Mouse (Mus musculus) urinary bladder, postnatal 25 days (tissue): ENCODE data around the gene Lamb3.
A peak's percentile ranks its signal among the peaks of the same experiment; 100 is the strongest.

Experiments used
- DNase-seq: peaks from one replicate; pipeline ENCODE4 v3.0.0; 2022; ENCODE audit warnings: low spot score

Lamb3 gene

DNA sequence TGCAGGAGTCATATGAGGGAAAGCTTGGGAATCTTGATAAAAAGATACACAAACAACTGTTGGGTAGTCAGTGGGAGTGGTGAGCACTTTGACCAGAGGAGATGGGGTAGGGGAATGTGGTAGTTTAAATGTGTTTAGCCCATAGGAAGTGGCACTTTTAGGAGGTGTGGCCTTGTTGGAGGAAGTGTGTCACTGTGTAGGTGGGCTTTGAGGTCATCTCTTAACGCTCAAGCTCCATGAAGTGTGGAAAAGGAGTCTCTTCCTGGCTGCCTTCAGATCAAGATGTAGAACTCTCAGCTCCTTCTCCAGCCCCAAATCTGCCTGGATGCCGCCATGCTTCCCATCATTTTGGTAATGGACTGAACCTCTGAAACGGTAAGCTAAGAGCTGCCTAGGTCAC is at the start of gene Lamb3:
Gene Lamb3 (plus strand): TSS at position 197 of the 400 bp plus-strand sequence.
- DNase-seq, result no peak

DNA sequence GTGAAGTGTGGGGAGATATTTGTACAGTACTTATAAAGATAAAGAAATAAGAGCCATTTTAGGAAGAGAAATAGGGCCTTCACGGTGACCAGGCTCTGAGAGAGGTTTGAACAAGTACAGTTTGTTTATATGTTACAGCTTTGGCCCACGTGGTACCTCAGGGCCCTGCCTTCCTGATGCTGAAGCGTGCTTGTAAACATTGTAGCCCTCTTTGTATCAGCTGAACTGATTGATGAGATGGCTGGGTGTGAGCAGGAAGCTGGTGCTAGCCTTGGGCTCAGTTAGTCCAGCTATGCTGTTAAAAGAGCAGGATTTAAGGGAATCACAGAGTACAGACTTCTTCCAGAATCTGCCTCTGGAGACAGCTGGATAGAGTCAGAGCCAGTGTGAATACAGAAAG is 48.3 kb upstream of the Lamb3 start:
- DNase-seq, result no peak

DNA sequence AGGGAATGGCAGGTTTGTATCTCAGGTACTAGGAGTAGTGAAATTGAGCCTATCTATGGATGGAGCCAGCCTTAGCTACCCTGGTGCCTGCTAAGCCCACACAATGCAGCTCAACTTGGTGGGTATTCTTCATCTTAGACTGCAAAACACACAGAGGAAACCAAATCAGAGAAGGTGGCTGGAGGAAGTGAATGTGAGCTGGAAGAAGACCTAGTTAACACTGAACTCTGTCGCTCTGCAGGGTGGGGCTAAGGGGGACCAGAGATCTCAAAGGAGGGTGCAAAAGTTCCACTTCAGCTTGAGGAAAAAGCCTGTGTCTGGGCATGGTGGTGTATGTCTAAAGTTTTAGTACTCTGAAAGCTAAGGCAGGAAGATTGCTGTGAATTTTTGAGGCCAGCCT is 47.9 kb upstream of the Lamb3 start:
- DNase-seq, result no peak

DNA sequence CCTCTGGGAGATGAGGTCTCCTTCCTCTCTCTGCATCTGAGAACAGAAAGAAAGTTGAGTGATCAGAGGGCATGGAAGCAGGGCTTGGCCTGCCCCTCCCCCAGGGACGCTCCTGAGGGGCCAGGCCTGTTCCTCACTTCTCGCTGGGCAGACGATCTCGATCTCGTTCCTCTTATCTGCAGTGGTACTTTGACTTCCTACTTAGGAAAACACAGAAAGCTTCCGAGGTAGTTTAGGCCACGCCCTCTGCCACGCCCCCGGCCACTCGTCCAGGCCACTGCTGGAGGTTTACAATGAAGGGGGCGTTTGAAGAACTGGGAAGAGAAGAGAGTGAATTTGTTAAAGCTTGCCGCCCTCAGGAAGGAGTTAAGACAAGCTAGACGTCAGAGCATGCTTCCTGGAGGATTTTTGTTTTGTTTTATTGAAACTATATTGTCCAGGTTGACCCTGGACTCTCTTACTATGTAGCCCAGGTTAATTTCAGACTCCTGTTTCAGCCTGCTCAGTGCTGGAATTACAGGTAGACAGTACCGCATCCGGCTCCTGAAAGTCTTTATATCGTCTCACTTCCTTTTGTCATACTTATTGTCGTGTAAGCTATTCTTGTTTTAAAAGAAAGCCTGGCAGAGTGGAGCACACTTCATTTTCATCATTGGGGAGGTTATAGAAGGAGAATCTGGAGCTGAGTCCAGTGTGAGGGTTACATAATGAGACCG is 47.0 kb upstream of the Lamb3 start:
- peak; percentile 33 for DNase-seq

DNA sequence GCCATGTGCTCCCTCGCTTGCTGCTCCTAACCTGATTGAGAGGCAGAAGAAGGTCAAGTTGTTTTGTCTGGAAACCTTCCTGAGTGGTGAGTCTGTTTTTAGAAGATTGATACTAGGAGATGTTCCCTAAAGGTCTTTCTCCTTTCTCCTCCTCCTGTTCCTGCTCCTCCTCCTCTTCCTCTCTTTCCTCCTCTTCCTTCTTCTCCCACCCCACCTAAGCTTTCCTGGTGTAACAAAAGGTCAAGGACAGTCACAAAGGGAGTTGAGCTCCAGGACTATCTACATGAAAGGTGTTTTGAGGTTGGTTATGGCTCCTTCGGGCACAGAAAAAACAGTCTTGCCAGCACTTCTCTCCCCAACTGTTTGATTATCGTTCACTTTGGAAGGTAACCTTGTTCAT is 39.8 kb upstream of the Lamb3 start, which contains the start of gene A130010J15Rik:
Gene A130010J15Rik (plus strand): TSS at position 301 of the 400 bp plus-strand sequence.
- DNase-seq, result no peak

DNA sequence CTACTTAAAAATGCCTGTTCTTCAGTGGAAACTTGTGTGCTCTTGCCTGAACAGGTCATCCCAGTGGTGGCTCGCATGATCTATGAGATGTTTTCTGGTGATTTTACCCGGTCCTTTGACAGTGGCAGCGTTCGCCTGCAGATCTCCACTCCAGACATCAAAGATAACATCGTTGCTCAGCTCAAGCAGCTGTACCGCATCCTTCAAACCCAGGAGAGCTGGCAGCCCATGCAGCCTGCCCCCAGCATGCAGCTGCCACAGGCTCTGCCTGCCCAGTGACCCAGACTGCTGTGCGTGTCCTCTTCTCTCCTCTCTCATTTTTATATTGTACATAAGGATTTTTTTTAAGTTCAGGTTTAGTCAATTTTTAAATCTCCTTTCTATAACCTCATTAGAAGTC is 38.3 kb upstream of the Lamb3 start:
- DNase-seq, result no peak

DNA sequence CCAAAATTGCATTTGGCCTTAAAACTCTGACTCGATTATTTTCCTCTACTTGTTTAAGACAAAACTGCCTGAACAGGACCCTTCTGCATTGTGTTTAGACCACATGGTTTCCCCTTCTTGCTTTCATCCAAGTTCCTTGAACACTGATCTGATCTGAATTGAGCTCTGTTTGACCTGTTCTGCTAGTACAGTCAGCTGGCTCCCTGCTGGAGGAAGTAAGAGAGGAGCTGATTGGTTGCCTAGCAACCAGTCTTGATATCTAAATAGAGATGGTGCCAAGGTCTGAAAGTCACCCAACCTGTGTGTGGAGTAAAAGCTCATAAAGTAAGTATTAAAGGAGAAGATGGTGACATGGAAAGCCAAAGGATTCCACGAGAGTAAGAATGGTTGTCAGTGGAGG is 37.6 kb upstream of the Lamb3 start:
- DNase-seq, result no peak

DNA sequence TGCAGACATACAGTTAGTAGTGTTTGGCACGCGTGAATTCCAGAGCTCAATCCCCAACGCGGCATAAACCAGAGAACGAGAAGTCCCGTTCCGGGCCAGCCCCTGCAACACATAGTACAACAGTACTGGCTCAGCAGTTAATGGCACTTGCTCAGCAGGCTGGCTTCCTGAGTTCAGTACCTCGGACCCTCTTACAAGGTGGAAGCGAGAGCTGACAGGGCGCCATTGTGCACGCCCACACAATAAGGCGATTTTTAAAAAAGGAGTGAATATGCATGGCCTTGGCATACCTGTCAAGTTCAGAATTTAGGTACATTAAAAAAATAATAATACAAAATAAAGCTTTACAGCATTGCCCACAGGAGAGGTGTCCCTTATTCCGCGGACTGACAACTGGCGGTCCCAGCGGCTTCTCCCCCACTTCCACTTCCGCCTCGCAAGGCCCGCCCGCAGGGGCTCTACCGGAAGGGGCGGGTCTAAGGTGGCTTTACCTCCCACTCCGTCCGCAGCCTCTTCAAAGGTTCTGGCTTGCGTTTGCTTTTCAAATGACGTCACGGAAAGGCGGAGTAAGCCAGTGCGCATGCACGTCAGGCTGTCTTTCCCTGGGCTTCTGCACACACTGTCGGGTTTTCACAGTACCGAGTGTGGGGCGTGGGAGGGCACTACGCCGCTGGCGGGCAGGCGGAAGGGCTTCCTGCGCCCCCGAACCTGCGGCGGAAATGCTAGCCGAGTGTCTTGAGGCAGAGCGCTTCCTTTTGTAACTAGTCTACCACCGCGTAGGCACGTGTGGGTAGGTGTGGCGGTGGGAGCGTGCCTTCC is 34.3 kb upstream of the Lamb3 start:
- DNase-seq, result peak; percentile 93

DNA sequence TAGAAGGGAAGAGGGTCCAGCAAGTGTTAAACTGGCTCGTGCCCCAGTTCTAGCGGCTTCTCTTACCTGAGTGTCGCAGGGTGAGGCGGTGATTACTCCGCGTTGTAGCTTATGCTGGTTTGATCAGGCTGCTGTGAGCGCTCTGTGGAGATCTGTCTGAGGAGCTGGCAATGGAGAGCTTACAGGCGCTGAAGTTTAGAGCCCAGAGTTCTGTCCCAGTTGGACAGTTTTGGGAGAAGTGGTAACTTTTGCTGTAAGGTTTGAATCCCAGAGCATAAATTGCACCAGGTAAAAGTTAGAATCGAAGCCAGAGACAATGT is 33.7 kb upstream of the Lamb3 start:
- no peak for DNase-seq

DNA sequence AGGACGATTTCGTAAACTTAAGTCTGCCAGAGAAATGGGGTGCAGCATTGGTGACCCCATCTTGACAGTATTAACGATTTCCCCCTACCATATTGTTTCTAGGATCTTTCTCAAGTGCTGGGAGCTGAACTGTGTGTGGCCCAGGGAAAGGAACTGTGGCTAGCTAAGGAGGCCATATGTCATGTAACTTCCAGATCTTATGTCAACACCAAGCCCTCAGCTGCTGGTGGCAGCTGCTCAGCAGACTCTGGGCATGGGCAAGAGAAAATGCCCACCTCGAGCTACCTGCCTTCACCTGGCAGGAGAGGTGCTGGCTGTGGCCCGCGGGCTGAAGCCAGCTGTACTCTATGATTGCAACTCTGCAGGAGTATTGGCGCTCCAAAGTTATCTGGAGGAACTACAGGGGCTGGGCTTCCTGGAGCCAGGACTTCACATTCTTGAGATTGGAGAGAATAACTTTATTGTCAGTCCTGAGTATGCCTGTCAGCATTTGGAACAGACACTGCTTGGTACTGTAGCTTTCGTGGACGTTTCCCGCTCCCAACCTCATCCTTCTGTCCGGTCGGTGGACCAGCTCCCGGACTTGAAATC is 33.3 kb upstream of the Lamb3 start:
- DNase-seq, result no peak

DNA sequence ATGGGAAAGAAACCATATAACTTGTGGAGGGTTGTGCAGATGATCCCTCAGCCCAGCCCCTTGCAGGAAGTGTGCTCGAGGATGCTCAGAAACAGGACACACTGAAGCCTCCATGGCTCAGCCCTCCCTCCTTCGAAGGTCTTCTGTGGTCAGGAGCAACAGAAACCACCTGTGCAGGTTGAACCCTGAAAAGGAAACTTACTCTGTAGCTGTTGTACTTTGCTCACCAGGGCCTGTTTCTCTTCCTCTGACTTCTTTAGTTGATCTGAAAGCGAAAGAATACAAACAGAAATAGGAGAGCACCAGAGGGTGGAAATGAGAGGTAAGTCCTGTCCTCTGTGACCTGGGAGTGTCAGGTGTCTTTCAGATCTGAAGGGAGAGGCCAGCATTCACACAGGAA is 26.4 kb upstream of the Lamb3 start:
- no peak for DNase-seq

DNA sequence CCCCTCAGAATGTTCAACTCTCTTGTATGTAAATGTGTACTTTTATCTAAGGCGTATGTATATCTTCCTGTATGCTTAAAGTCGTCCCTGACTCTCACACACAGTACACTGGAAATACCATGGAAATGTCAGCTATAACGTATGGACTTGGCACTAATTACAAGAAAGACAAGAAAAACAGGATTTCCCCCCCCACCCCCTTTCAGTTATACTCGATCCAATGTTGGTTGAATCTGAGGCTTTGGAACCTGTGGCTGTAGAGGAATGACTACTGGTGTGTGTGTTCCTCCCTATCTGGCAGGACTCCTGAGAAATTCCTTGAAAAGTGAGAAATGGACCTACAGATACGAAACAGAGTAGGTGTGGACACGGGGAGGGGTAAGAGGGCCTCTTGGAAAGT is 19.2 kb upstream of the Lamb3 start:
- no peak for DNase-seq

DNA sequence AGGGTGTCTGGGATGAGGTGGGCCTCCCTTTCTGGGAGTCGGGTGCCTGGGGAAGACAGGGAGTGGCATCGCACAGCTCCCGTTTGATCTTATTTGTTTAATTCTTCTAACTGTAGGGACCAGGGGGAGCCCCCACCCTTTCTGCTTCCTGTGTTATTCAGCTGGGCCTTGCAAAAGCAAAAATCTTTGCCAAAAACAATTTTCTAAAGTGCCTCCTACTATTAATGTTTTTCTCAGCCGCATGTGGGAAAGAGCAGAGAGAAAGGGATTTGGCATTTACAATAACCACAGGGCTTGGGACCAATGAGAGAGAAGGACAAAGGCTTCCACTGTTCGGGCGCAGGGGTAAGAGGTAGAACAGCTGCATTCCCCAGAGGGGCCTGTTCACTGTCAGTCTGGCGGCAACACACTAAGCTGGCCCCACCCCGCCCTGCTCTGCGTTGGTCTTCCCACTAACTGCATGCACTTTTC is 18.3 kb upstream of the Lamb3 start:
- DNase-seq, result no peak

DNA sequence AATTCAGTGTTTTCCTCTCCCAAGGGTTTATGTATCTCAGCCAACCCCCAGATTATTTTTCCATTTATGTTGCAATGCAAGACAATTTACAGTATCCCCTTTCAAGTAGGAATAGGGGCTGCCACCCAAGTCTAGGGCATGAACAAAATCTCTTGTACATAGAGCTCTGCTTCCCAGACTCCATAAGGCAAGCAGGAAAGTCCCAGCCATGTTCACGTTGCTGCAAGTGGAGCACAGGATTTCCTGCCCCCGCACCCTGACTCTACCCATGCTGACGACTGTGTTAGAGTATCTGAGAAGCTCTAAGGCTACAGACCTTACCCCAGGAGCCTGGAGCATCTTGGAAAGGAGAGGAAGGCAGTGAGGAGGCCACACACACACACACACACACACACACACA is 17.7 kb upstream of the Lamb3 start:
- DNase-seq, result no peak

DNA sequence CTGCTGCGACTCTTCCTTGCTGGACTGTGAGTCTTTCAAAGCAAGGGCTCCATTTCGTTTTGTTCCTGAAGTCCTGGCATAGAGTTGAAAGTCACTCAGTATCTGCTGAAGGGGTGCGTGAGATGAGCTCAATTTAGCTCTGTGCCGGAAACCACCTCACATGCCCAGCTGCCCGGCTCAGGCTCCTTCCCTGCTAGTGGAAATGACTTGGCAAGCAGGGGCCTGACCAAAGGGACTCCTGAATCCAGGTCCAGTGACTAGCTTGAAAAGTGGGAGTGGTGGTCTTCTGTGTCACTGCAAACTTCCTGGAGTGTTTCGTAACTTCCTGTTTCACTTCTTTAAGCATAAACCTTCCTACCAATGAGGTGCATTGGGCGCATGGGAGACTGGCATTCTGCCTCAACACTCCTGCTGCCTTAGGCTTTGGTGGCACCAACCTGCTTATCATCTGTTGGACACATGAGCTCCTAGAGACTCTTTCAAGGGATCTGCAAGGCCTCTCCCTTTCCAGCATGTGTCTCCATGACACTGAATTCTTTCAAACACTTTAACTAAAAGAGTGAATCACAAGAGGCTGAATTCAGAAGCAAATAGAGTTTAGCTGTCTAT is 15.7 kb upstream of the Lamb3 start:
- no peak for DNase-seq

DNA sequence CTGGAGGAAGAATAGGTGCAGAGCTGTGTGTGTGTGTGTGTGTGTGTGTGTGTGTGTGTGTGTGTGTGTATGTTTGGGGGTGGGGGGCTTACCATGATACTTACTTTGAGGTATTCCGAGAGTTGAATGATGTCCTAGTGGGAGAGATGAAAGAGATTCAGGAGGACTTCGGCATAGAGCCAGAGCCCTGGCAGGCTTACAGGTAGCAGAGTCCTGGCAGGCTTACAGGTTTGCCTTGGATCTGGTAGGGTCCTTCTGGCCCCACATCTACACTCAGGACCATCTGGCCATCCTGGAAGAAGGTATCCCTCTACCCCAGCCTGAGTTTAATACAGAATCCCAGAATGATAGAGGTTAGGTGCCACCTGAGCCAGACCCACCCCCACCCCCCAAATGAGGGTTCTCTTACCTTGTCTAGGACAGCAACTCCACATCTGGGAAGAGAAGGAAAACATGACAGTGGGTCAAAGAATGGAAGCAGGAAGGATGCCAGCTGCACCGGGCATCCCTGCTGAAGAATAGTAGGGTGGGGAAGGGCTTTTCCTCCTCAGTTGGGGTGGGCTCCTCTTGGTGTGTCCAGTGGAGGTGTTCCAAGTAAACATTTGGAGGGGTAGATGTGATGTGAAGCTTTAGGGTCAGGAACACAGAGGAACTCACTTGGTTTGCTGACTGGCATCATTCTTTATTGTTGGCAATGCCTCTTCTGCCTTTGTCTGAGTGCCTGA is 12.9 kb upstream of the Lamb3 start:
- DNase-seq, result no peak

DNA sequence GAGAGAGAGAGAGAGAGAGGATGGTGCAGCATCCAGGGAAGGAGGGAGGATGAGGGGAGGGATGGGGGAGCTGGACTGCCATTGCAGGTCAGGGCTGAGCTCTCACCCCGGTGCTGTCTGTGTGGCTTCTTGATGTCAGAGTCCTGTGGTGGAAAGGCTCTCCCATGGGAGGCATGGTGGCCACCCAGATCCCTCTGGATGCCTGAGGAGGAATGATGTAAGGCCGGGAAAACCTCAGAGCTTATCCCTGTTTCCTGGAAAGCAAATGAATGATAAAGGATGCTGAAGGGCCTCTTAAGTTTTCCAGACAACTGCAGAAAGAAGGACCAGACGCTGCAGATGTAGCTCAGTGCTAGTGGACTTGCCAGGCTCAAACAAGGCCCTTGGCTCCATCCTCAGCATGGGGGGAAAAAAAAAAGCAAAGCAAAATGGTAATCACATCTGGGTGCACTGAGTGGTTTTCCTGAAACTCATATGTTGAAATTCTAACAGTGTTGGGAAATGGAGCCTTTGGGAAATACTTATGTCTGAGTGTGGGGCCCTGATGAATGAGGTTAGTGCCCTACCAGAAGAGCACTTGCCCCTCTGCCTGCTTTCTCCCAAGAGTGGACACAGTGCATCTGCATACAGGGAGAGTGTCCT is 12.2 kb upstream of the Lamb3 start:
- no peak for DNase-seq

DNA sequence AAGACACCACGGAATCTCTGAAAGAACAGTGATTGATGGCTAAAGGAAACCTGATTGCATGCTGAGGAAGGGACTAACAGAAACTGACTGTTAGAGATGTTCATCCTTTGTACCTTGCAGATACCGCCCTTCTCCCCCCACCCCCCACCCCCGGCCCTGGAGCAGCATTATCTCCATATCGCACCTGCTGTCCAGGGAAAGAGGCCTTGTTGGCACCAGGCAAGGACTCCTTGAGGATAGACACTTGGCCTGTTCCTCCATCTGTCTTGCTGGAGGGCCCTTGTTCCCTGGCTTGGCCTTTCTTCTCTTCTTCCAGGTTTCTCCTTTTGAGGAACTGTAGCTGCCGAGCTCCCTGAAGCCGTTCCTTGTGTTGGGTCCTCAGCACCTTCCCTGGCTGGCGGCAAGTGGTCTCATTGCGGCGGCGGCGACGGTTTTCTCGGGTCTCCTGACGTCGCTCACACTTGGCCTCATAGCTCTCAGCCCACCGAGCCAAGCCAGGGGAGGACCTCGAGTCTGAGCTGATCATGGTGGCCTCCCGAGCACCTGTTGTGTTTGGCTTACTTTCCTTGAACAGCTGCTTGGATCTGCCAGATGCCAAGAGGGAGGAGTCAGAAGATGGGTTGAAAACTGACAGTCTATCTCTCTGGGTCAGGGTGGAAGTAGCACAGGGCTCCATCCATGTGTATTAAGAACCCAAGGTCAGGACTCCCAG is 9.8 kb upstream of the Lamb3 start:
- DNase-seq, result no peak

DNA sequence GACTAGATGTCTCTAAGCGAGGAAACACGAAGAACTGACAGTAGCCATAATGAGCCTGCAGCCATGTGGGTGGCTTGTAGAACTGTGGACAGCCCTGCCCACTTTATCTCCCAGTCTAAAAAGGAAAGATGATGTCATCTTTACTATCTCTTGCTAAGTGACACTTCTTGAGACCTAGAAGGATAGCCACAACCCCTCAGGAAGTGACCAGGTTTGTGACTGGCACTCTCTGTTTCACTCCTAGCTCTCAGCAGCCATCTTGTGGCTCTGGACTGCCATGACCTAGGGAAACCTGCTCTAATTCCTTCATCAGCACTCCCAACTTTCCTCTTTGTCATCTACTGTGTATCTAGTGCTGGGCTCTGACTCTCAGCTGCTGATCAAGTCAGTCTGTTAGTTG is 9.2 kb upstream of the Lamb3 start:
- DNase-seq, result no peak

DNA sequence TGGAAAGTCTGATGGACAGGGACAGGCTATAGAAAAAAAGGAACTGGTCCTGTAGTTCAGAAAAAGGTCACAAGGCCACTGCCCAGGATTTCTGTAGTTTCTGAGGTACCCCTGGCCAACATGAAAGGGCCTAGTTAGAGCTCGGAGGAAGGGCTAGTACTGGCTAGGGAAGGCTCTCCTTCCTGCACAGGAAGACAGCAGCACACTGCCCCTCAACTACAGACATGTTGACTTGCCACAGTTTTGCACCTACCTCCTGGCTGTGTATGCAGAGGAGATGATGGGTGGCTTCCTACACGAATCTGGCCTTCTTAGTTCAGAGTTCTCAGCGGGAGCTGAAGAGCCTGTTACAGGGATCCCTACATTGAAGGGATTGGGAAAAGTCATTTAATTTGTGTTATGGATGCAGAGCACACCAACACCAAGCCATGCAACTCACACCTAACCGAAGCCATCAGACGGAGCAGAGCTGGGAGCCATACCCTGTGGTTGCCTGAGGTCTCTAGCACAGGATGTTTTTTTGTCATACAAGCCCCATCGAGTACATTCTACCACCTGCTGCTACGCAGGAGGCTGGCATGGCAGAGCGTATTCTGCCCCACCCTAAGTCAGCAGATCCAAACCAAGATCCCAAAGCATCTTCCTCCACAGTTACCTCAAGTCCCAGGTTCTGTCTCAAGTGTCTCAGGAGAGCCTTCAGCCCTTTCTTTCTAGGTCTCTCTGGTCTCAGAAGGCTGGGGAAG is 6.7 kb upstream of the Lamb3 start:
- DNase-seq, result no peak
